ENCODE assay signal across 14 mouse cellular contexts in genomic region chr4:123415566-123415965, GRCm38 (mm10).
"Had no signal": no experiment of that assay in that cellular context is flagged by ENCODE, and none has a peak within 500 bp of the region (broad histone marks: within the 10 kb centered on the region; RNA-seq: fewer than 3 reads in every experiment).

No protein-coding gene starts in this region.

- H3K27ac ChIP-seq: kidney, postnatal 0 days; limb, embryonic 15.5 days; liver, embryonic 12.5 days; midbrain, embryonic 12.5 days; neural tube, embryonic 15.5 days; stomach, postnatal 0 days had no signal

- H3K27me3 ChIP-seq: limb, embryonic 15.5 days; midbrain, embryonic 12.5 days; neural tube, embryonic 15.5 days had no signal

- DNase-seq: kidney, postnatal 36 days; layer of hippocampus, adult 9-11 months; layer of hippocampus, postnatal 36 days; lung, embryonic 14.5 days; lung, postnatal 14 days; right cerebral cortex, adult 18-20 months; thymus, postnatal 4 days had no signal

- H3K36me3 ChIP-seq: limb, embryonic 15.5 days; liver, embryonic 12.5 days; midbrain, embryonic 12.5 days; neural tube, embryonic 15.5 days had no signal

- ATAC-seq: liver, embryonic 12.5 days; midbrain, embryonic 16.5 days had no signal

- H3K4me3 ChIP-seq: limb, embryonic 15.5 days; liver, embryonic 12.5 days; midbrain, embryonic 12.5 days; neural tube, embryonic 15.5 days had no signal

- H3K9me3 ChIP-seq: limb, embryonic 15.5 days; liver, embryonic 12.5 days; midbrain, embryonic 12.5 days; neural tube, embryonic 15.5 days had no signal

- H3K9ac ChIP-seq: limb, embryonic 15.5 days; liver, embryonic 12.5 days; lung, embryonic 14.5 days; midbrain, embryonic 12.5 days; neural tube, embryonic 15.5 days had no signal

- H3K4me2 ChIP-seq: limb, embryonic 15.5 days; liver, embryonic 12.5 days; lung, embryonic 14.5 days; midbrain, embryonic 12.5 days; neural tube, embryonic 15.5 days had no signal
